Mouse (Mus musculus): ENCODE data around the gene Zmiz1.

GRCm38 (mm10) chr14:25567245-25567644 lies 108.3 kb downstream of the Zmiz1 start:
- TF ChIP-seq GATA1 (IDR thresholded peaks at IDR 0.05; ENCODE audit: borderline replicate concordance, low read length) (no peak), FLI1 (IDR thresholded peaks at IDR 0.05; ENCODE audit: low read length) (no peak)
